Mouse (Mus musculus) kidney, postnatal 0 days (tissue): ENCODE results near the gene Hamp2. TPM values are rescaled to one million over a fixed set of nuclear protein-coding genes. Genes with fewer than 3 reads are reported as not detected.
"Not testable (repeated sequence)": the region's sequence is repeated elsewhere in the genome, so short reads cannot be mapped to it uniquely, and the experiment has no call there.

Experiments
- ATAC-seq: fragments of 200-750 bp; cut with Nextera tagmentation; replicated peaks from 2 replicates; pipeline ENCODE4 v1.8.0; 2017; ENCODE audit warnings: low read depth, moderate number of reproducible peaks, moderate TSS enrichment, moderate library complexity; ENCODE audit not compliant: low FRiP score
- DNase-seq: peaks from one replicate; pipeline ENCODE4 v3.0.0-alpha.2; 2016; ENCODE audit warnings: low spot score
- H3K27ac ChIP-seq: fragments of 300-500 bp; sonication (generic); 2 replicates; pipeline ENCODE4 v1.5.1; 2014; ENCODE audit warnings: mild to moderate bottlenecking
- H3K27me3 ChIP-seq: fragments of 300-500 bp; sonication (generic); 2 replicates; pipeline ENCODE4 v1.6.1; 2014; ENCODE audit warnings: low read length, mixed read lengths; ENCODE audit not compliant: insufficient read depth
- H3K36me3 ChIP-seq: fragments of 300-500 bp; sonication (generic); 2 replicates; pipeline ENCODE4 v1.6.1; 2014; ENCODE audit warnings: low read length, mixed read lengths; ENCODE audit not compliant: insufficient read depth
- H3K4me1 ChIP-seq: fragments of 300-500 bp; sonication (generic); replicated peaks from 2 replicates; pipeline ENCODE4 v1.6.1; 2014; ENCODE audit warnings: antibody characterized with exemption, low read length, mixed read lengths; ENCODE audit not compliant: insufficient read depth
- H3K4me2 ChIP-seq: fragments of 300-500 bp; sonication (generic); 2 replicates; pipeline ENCODE4 v1.6.1; 2014; ENCODE audit warnings: mild to moderate bottlenecking, low read length, moderate library complexity, mixed read lengths
- H3K4me3 ChIP-seq: fragments of 300-500 bp; sonication (generic); replicated peaks from 2 replicates; pipeline ENCODE4 v1.5.1; 2014; ENCODE audit warnings: low read depth, low read length
- H3K9ac ChIP-seq: fragments of 300-500 bp; sonication (generic); 2 replicates; pipeline ENCODE4 v1.6.1; 2014; ENCODE audit warnings: low read depth, low read length
- H3K9me3 ChIP-seq: fragments of 300-500 bp; sonication (generic); replicated peaks from 2 replicates; pipeline ENCODE4 v1.6.1; 2016; ENCODE audit warnings: low read length, inconsistent platforms, mixed read lengths
- CTCF ChIP-seq: IDR thresholded peaks from 2 replicates; pipeline ENCODE4 v1.5.1; 2016; ENCODE audit warnings: antibody characterized with exemption, low read depth, mild to moderate bottlenecking, moderate library complexity
- WGBS: fragments of 180-500 bp; shearing (Covaris S2); extraction: QIAGEN DNeasy Blood & Tissue Kit; methylation state at CpG from one replicate; pipeline ENCODE4 v1.1.7; 2014; 5-methylcytosine and 5-hydroxymethylcytosine counted together
- polyA plus RNA-seq: library from polyadenylated mRNA; unstranded; fragments of >200 nt; fragmentation: Nextera tagmentation; extraction: Ambion mirVana; gene quantifications from 2 replicates; pipeline ENCODE4 v1.2.1, GENCODE M21; 2015

Hamp2 gene
- polyA plus RNA-seq, 1 experiment from 2014 or later: not detected

DNA sequence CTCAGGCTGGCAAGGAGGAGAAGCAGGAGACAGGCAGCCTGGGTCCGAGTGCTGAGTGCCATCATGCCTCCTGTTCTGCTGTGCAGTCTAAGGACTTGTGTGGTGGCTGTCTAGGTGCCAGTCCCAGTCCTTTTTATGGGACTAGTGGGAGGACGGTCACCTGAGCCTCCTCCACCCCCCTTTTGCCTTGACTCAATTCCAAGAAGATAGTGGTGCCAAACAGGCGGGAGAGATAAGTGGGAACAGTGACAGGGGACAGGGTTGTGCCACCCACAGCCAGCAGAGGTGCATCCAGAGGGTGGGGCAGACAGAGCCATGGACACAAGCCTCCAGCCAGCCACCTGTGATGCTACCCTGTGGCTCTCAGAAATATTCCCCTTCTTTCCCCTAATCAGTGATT, 410 bp downstream of the Hamp2 start:
- no peak for TF ChIP-seq CTCF
- 60% methylated on average over 3 of the region's 3 CpGs for WGBS
- ATAC-seq (no peak), DNase-seq (no peak)
- no peak overlapping the region for H3K4me2 ChIP-seq
- H3K27me3 ChIP-seq: no peaks in the 10 kb centered on the region
- H3K4me1 ChIP-seq: no peaks in the 10 kb centered on the region
- H3K27ac ChIP-seq: no peak overlapping the region
- no peaks in the 10 kb centered on the region for H3K9me3 ChIP-seq
- H3K4me3 ChIP-seq: no peak overlapping the region
- no peak overlapping the region for H3K9ac ChIP-seq
- H3K36me3 ChIP-seq: no peaks in the 10 kb centered on the region

DNA sequence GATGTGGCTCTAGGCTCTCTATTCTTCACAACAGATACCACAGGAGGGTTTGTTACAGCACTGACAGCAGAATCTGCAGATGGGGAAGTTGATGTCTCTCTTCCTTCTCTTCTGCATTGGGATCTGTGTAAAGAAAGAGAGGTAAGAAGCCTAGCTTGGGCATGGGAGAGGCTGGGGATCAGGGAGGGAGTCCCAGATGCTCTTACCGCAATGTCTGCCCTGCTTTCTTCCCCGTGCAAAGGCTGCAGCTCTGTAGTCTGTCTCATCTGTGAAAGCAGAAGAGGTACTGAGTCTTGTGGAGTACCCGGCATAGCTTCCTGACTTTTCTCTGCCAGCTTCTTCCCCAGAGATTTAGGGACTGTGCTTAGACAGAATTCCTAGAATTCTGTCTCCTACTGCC, 2.0 kb downstream of the Hamp2 start:
- not testable (repeated sequence) for H3K4me3 ChIP-seq, H3K27me3 ChIP-seq, H3K9ac ChIP-seq, H3K4me1 ChIP-seq, ATAC-seq, H3K4me2 ChIP-seq, H3K27ac ChIP-seq, H3K9me3 ChIP-seq, DNase-seq, H3K36me3 ChIP-seq
- 37% methylated on average over 3 of the region's 3 CpGs for WGBS

DNA sequence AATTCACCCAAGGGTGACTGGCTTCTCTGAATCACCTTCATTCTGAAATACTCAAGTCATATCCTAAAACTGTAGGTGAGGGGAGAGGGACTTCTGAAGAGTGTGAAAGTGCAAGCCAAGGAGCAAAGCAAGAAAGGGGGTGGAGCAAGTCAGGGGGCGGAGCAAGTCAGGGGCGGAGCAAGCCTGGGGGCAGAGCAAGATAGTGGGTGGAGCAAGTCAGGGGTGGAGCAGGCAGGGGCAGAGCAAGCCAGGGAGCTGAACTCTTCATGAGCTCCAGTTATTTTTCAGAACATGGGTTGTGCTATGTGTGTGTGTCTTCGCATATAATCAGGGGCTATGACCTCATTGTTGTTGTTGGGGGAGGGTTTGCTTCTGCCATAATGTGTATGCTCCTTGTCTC, 4.3 kb downstream of the Hamp2 start:
- no peak overlapping the region for H3K9ac ChIP-seq
- no peaks in the 10 kb centered on the region for H3K9me3 ChIP-seq
- TF ChIP-seq CTCF: no peak
- no peaks in the 10 kb centered on the region for H3K4me1 ChIP-seq
- DNase-seq: no peak
- no peaks in the 10 kb centered on the region for H3K36me3 ChIP-seq
- H3K4me2 ChIP-seq: no peak overlapping the region
- peak; percentile 79 for ATAC-seq
- 58% methylated on average over 3 of the region's 3 CpGs for WGBS
- no peak overlapping the region for H3K27ac ChIP-seq
- H3K4me3 ChIP-seq: no peak overlapping the region
- no peaks in the 10 kb centered on the region for H3K27me3 ChIP-seq

DNA sequence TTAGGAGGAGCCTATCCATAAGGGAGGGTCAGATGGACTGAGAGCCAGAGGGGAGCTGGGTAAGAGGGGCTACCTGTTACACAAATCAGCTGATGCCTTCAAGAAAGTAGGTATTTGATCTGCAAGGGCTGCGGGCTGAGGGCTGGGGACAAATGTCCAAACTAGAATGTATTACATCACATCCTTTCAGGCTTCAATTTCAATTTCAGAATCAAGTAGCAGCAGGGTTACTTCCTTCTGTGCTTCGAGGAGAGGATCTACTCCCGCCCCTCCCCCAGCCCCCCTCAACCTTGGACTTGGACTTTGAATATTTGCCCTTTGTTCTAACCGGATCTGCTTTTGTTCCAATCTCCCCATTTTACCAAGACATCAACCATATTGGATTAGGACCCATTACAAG, 7.3 kb downstream of the Hamp2 start:
- no peak overlapping the region for H3K27ac ChIP-seq
- no peak overlapping the region for H3K4me2 ChIP-seq
- no peak overlapping the region for H3K9ac ChIP-seq
- H3K27me3 ChIP-seq: no peaks in the 10 kb centered on the region
- DNase-seq (no peak), ATAC-seq (no peak)
- no peak for TF ChIP-seq CTCF
- no peaks in the 10 kb centered on the region for H3K9me3 ChIP-seq
- no peaks in the 10 kb centered on the region for H3K4me1 ChIP-seq
- no peak overlapping the region for H3K4me3 ChIP-seq
- H3K36me3 ChIP-seq: no peaks in the 10 kb centered on the region
- 40% methylated on average over 4 of the region's 4 CpGs for WGBS

DNA sequence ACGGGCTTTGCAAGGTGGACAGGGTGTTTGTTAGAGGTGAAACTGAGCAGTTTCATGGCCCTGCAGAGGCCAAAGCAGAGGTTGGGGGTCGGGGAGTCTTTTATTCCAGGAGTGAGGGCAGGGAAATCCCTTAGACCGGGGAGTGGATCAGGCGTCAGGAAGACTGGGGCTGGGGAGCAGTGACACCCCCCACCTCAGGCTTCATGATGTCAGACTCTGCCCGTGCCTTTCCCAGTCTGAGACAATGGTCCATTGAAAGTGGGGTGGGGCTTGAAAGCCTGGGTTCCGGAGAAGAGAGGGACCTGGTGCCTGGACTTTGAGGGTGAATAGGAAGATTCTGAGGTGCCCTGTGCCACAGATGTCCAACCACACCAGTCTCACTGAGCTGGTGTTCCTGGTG, 7.8 kb downstream of the Hamp2 start:
- Histone ChIP-seq H3K9me3 (no peaks in the 10 kb centered on the region), H3K9ac (no peak overlapping the region), H3K27ac (no peak overlapping the region), H3K4me3 (no peak overlapping the region), H3K36me3 (no peaks in the 10 kb centered on the region), H3K27me3 (no peaks in the 10 kb centered on the region), H3K4me2 (no peak overlapping the region), H3K4me1 (no peaks in the 10 kb centered on the region)
- DNase-seq: no peak
- WGBS: 31% methylated on average over 6 of the region's 6 CpGs
- no peak for ATAC-seq
- TF ChIP-seq CTCF: no peak

DNA sequence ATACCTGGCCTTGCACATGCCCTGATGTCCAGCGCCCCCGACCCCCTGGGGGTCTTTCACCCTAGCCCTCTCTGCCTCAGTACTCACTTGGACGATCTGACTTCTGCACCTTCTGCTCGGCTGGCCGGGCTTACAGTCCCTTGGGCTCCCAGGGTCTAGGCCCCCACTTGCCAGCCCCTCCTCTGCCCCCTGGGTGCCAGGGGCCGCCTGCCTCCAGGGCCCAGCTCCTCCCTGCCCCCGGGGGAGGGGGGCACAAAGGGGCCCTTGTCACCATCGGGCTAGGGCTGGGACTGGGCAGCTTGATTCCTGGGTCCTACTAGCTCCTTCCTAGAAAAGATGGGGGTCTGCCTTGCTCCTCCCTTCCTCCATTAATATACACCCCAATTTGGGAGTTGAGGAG, 9.7 kb downstream of the Hamp2 start, which contains the start of gene Mag:
TSS of gene Mag (minus strand) at position 142 of the 400 bp plus-strand sequence.
- ATAC-seq (no peak), DNase-seq (no peak)
- 67% methylated on average over 8 of the region's 8 CpGs for WGBS
- no peak for TF ChIP-seq CTCF
- Histone ChIP-seq H3K9me3 (no peaks in the 10 kb centered on the region), H3K27me3 (no peaks in the 10 kb centered on the region), H3K4me2 (no peak within 1 kb of the TSS), H3K4me1 (no peaks in the 10 kb centered on the region), H3K4me3 (no peak within 1 kb of the TSS), H3K27ac (no peak within 1 kb of the TSS), H3K36me3 (no peaks in the 10 kb centered on the region), H3K9ac (no peak within 1 kb of the TSS)

DNA sequence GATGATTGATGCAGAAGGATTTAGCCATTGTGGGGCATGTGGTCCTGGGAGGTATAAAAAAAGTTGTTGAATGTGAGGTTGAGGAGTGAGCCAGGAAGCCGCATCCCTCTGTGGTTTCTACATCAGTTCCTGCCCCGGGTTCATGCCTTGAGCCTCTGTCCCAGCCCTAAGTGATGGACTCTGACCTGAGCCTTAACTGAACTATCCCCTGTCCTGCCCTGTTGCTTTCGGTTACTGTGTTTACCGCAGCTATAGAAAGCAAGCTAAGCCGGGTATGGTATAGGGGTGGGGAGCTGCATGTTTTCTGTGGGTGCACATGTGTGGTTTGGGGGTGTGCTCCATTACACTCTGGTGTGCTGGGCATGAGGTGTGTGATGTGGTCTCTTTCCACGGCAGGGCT, 14.7 kb downstream of the Hamp2 start:
- 0 out of 2 replicates have a peak, but pooled peaks cover 8% of the 10 kb centered on the region for H3K4me1 ChIP-seq
- no peaks in the 10 kb centered on the region for H3K36me3 ChIP-seq
- WGBS: 76% methylated on average over 6 of the region's 6 CpGs
- H3K9me3 ChIP-seq: no peaks in the 10 kb centered on the region
- H3K4me3 ChIP-seq: no peak overlapping the region
- no peak overlapping the region for H3K9ac ChIP-seq
- no peaks in the 10 kb centered on the region for H3K27me3 ChIP-seq
- no peak overlapping the region for H3K27ac ChIP-seq
- DNase-seq (no peak), ATAC-seq (no peak)
- H3K4me2 ChIP-seq: no peak overlapping the region
- TF ChIP-seq CTCF: no peak
